Comparison of ENCODE assay signal across 9 mouse cellular contexts in genomic region chr7:112390937-112391605, GRCm38 (mm10). TPM values are rescaled to one million over a fixed set of nuclear protein-coding genes. Genes with fewer than 3 reads are reported as not detected.
DNase-seq lines count a peak whose midpoint lies in the region; ATAC-seq and TF ChIP-seq lines count a peak whose summit lies in the region.
"Had no signal": no experiment of that assay in that cellular context is flagged by ENCODE, and none has a peak within 500 bp of the region (broad histone marks: within the 10 kb centered on the region; RNA-seq: fewer than 3 reads in every experiment).

No protein-coding gene starts in this region.

- TF ChIP-seq CTCF in cerebellum, adult 2 months (IDR thresholded peaks at IDR 0.05; ENCODE audit: borderline replicate concordance, insufficient read depth, low read depth, low read length), result no peak

- TF ChIP-seq POLR2A in cerebellum, adult 2 months (IDR thresholded peaks at IDR 0.05; ENCODE audit: borderline replicate concordance, insufficient read depth, low read length), result no peak

- H3K9me3 ChIP-seq in heart, embryonic 10.5 days, result no peaks in the 10 kb centered on the region
- no peaks in the 10 kb centered on the region for H3K9me3 ChIP-seq in forebrain, embryonic 15.5 days

- no peak overlapping the region for H3K4me3 ChIP-seq in heart, embryonic 10.5 days
- H3K4me3 ChIP-seq in forebrain, embryonic 15.5 days, result no peak overlapping the region
- no peak overlapping the region for H3K4me3 ChIP-seq in cerebellum, adult 2 months (replicated peaks; ENCODE audit: insufficient read depth, low read depth, low read length)

- no peak overlapping the region for H3K4me2 ChIP-seq in forebrain, embryonic 15.5 days (replicated peaks)

- no peak overlapping the region for H3K9ac ChIP-seq in forebrain, embryonic 15.5 days (replicated peaks)

- 40% methylated on average over 6 of the region's 6 CpGs for WGBS in heart, embryonic 10.5 days
- 11% methylated on average over 6 of the region's 6 CpGs for WGBS in forebrain, embryonic 15.5 days
- WGBS in cerebellum, adult 2 months, result 45% methylated on average over 6 of the region's 6 CpGs

- no peak for DNase-seq in heart, embryonic 10.5 days (ENCODE audit: low spot score)
- no peak for DNase-seq in heart, adult 18-20 months
- DNase-seq in MN1 (ENCODE audit: low spot score), result peak; percentile 72
- peak; percentile 43 for DNase-seq in mesoderm, embryonic 11.5 days (ENCODE audit: low read depth, low spot score)
- no peak for DNase-seq in thymus, postnatal 4 days
- DNase-seq in cerebellum, adult 2 months, result no peak
- DNase-seq in cerebellum, postnatal 25 days, result no peak
- DNase-seq: kidney, adult 2 months had no signal

- peak; percentile 57; the same call in 1 of the 2 replicates for ATAC-seq in forebrain, embryonic 15.5 days (replicated peaks)

- H3K4me1 ChIP-seq in heart, embryonic 10.5 days, result peaks cover 40% of the 10 kb centered on the region
- peaks cover 28% of the 10 kb centered on the region for H3K4me1 ChIP-seq in forebrain, embryonic 15.5 days
- peaks cover 3% of the 10 kb centered on the region; the same call in 1 of the 2 replicates for H3K4me1 ChIP-seq in cerebellum, adult 2 months (ENCODE audit: control insufficient read depth, insufficient read depth, low read length)

- H3K27ac ChIP-seq in heart, embryonic 10.5 days, result peak overlapping the region; percentile 36
- peak overlapping the region; percentile 58 for H3K27ac ChIP-seq in forebrain, embryonic 15.5 days (replicated peaks)
- no peak overlapping the region for H3K27ac ChIP-seq in cerebellum, adult 2 months (ENCODE audit: insufficient read depth, low read length)

- no peaks in the 10 kb centered on the region for H3K36me3 ChIP-seq in heart, embryonic 10.5 days
- no peaks in the 10 kb centered on the region for H3K36me3 ChIP-seq in forebrain, embryonic 15.5 days

- no peaks in the 10 kb centered on the region for H3K27me3 ChIP-seq in heart, embryonic 10.5 days (ENCODE audit: insufficient read depth, poor library complexity, severe bottlenecking)
- H3K27me3 ChIP-seq in forebrain, embryonic 15.5 days, result no peaks in the 10 kb centered on the region
- no peaks in the 10 kb centered on the region for H3K27me3 ChIP-seq in cerebellum, adult 2 months (ENCODE audit: control insufficient read depth, insufficient read depth, low read length)

RNA-seq across cellular contexts. Expression of gene Parva, which starts 36.2 kb away (rescaled TPM):
- polyA plus RNA-seq in heart, embryonic 10.5 days (2016; fragmentation: Nextera tagmentation; extraction: Ambion mirVana), result 82.5 and 94.9 TPM in 2 replicates
- 10 to 100 TPM; 38.9 to 42.8 TPM for total RNA-seq in heart, adult 18-20 months (2021)
- polyA plus RNA-seq in forebrain, embryonic 15.5 days (2015; fragmentation: Nextera tagmentation; extraction: Ambion mirVana), result 21.0 and 22.2 TPM in 2 replicates
- polyA plus RNA-seq in cerebellum, adult 2 months (2012; rRNA removed), result 64.4 and 67.5 TPM in 2 replicates

Comparison
In these comparisons a context has a peak if more than half of its experiments do, and no peak if none do; other contexts are left out.
1. DNase-seq: peak in MN1 (single experiment) and mesoderm, embryonic 11.5 days (single experiment); none in heart, embryonic 10.5 days (single experiment), heart, adult 18-20 months (0 of 2), thymus, postnatal 4 days (single experiment), cerebellum, adult 2 months (0 of 2) and cerebellum, postnatal 25 days (0 of 2).